Mouse (Mus musculus) midbrain, embryonic 11.5 days (tissue): ENCODE data around the gene Pla2g12a. TPM values are rescaled to one million over a fixed set of nuclear protein-coding genes. Genes with fewer than 3 reads are reported as not detected.

ENCODE experiments used
- ATAC-seq: fragments of 200-750 bp; cut with Nextera tagmentation; 2 replicates; pipeline ENCODE4 v1.8.0; 2017; ENCODE audit warnings: moderate TSS enrichment, moderate library complexity; ENCODE audit not compliant: low FRiP score
- DNase-seq: peaks from one replicate; pipeline ENCODE4 v3.0.0; 2015; ENCODE audit warnings: low spot score; ENCODE audit errors: missing footprints
- H3K27ac ChIP-seq: fragments of 300-500 bp; sonication (generic); 2 replicates; pipeline ENCODE4 v1.5.1; 2014; ENCODE audit warnings: low read depth, low read length
- H3K27me3 ChIP-seq: fragments of 300-500 bp; sonication (generic); 2 replicates; pipeline ENCODE4 v1.6.1; 2014; ENCODE audit warnings: mild to moderate bottlenecking, low read length, moderate library complexity, mixed read lengths; ENCODE audit not compliant: control insufficient read depth, insufficient read depth
- H3K36me3 ChIP-seq: fragments of 300-500 bp; sonication (generic); 2 replicates; pipeline ENCODE4 v1.6.1; 2014; ENCODE audit warnings: mild to moderate bottlenecking, low read length, moderate library complexity, mixed read lengths; ENCODE audit not compliant: control insufficient read depth, insufficient read depth
- H3K4me1 ChIP-seq: fragments of 300-500 bp; sonication (generic); 2 replicates; pipeline ENCODE4 v1.6.1; 2014; ENCODE audit warnings: low read length; ENCODE audit not compliant: control insufficient read depth, insufficient read depth
- H3K4me2 ChIP-seq: fragments of 300-500 bp; sonication (generic); 2 replicates; pipeline ENCODE4 v1.6.1; 2014; ENCODE audit warnings: mild to moderate bottlenecking, moderate library complexity
- H3K4me3 ChIP-seq: fragments of 300-500 bp; sonication (generic); 2 replicates; pipeline ENCODE4 v1.5.1; 2014; ENCODE audit warnings: low read depth, low read length
- H3K9ac ChIP-seq: fragments of 300-500 bp; sonication (generic); 2 replicates; pipeline ENCODE4 v1.6.1; 2014; ENCODE audit warnings: low read length
- H3K9me3 ChIP-seq: fragments of 300-500 bp; sonication (generic); 2 replicates; pipeline ENCODE4 v1.6.1; 2016; ENCODE audit warnings: low read length; ENCODE audit not compliant: control insufficient read depth
- WGBS: fragments of 180-500 bp; shearing (Covaris S2); extraction: QIAGEN DNeasy Blood & Tissue Kit; methylation state at CpG from one replicate; pipeline ENCODE4 v1.1.7; 2014; 5-methylcytosine and 5-hydroxymethylcytosine counted together
- polyA plus RNA-seq: library from polyadenylated mRNA; unstranded; fragments of >200 nt; fragmentation: Nextera tagmentation; extraction: Ambion mirVana; gene quantifications from 2 replicates; pipeline ENCODE4 v1.2.1, GENCODE M21; 2014

The Pla2g12a gene
- polyA plus RNA-seq, 1 experiment from 2014 or later, result 27.9 TPM

- DNase-seq, result no peak
- H3K4me3 ChIP-seq, result no peak overlapping the region
- no peak overlapping the region for H3K9ac ChIP-seq
- H3K27ac ChIP-seq, result no peak overlapping the region
- WGBS, result 95% methylated on average over 13 of the region's 13 CpGs
- no peaks in the 10 kb centered on the region for H3K4me1 ChIP-seq
- no peaks in the 10 kb centered on the region; the same call in 1 of the 2 replicates for H3K36me3 ChIP-seq
- ATAC-seq, result no peak
- no peak overlapping the region for H3K4me2 ChIP-seq
- no peaks in the 10 kb centered on the region for H3K9me3 ChIP-seq
- H3K27me3 ChIP-seq, result no peaks in the 10 kb centered on the region
Observed at GRCm38 (mm10) chr3:129913241-129913640, 34.8 kb downstream of the Pla2g12a start.

DNA sequence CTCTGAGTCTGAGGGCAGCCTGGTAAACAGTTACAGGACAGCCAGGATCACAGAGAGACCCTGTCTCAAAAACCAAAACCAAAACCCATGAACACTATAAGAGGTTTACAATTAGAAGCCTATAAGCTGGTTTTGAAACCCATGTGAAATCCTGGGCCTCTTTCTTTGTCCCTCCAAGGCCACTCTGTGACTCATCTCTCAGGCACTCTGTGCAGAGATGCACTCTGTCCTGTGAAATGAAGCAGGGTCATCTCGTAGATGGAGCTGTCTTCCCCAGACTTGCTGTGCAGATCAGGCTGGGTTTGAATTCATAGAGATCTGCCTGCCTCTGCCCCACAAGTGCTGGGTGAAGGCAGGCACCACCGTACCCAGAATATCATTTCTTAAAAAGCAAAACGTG is 39.0 kb downstream of the Pla2g12a start:
- WGBS, result 84% methylated on average over 3 of the region's 3 CpGs
- ATAC-seq, result no peak

GRCm38 (mm10) chr3:129918434-129918833 is 40.0 kb downstream of the Pla2g12a start:
- no peaks in the 10 kb centered on the region for H3K27me3 ChIP-seq
- no peaks in the 10 kb centered on the region for H3K9me3 ChIP-seq
- H3K9ac ChIP-seq, result no peak overlapping the region
- no peak overlapping the region for H3K4me2 ChIP-seq
- no peaks in the 10 kb centered on the region for H3K36me3 ChIP-seq
- H3K4me3 ChIP-seq, result no peak overlapping the region
- 18% methylated on average over 13 of the region's 13 CpGs for WGBS
- no peaks in the 10 kb centered on the region; the same call in 1 of the 2 replicates for H3K4me1 ChIP-seq
- DNase-seq, result peak; percentile 93
- peak; percentile 61; the same call in 1 of the 2 replicates for ATAC-seq
- H3K27ac ChIP-seq, result no peak overlapping the region

More for the DNA sequence above, 39.0 kb downstream of the Pla2g12a start:
- no peaks in the 10 kb centered on the region; the same call in 1 of the 2 replicates for H3K4me1 ChIP-seq
- no peaks in the 10 kb centered on the region for H3K9me3 ChIP-seq
- no peak overlapping the region for H3K4me2 ChIP-seq
- H3K4me3 ChIP-seq, result no peak overlapping the region
- no peaks in the 10 kb centered on the region for H3K36me3 ChIP-seq
- no peak for DNase-seq
- no peak overlapping the region for H3K27ac ChIP-seq
- no peak overlapping the region for H3K9ac ChIP-seq
- H3K27me3 ChIP-seq, result no peaks in the 10 kb centered on the region

GRCm38 (mm10) chr3:129923581-129923980 is 45.2 kb downstream of the Pla2g12a start:
- Histone ChIP-seq H3K4me3 (no peak overlapping the region), H3K36me3 (no peaks in the 10 kb centered on the region), H3K27me3 (no peaks in the 10 kb centered on the region), H3K27ac (no peak overlapping the region), H3K9me3 (no peaks in the 10 kb centered on the region), H3K4me2 (no peak overlapping the region), H3K9ac (no peak overlapping the region), H3K4me1 (no peaks in the 10 kb centered on the region; the same call in 1 of the 2 replicates)
- ATAC-seq (no peak), DNase-seq (no peak)
- 89% methylated on average over 7 of the region's 7 CpGs for WGBS

DNA sequence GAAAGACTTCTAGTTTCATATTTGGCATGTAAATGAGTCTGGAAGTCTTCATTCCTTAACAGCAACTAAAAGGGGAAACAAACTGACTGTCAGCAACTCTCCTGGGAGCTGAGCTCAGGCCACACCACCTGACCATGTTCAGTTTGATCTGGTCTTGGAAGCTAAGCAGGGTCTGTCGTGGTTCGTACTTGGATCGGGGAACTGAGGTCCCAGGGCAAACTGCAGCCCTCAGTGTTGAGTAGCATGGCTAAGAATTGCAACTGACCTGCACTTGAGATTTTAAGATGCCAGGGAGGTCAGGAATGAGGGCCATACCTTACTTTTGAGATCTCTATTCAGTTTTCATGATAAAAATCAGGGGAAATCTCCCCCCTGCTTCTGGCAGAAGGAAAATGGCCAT is 47.5 kb downstream of the Pla2g12a start:
- Histone ChIP-seq H3K27ac (no peak overlapping the region), H3K9me3 (no peaks in the 10 kb centered on the region), H3K4me3 (no peak overlapping the region), H3K9ac (no peak overlapping the region), H3K27me3 (no peaks in the 10 kb centered on the region), H3K4me1 (no peaks in the 10 kb centered on the region; the same call in 1 of the 2 replicates), H3K36me3 (no peaks in the 10 kb centered on the region), H3K4me2 (no peak overlapping the region)
- no peak for ATAC-seq
- 91% methylated on average over 3 of the region's 3 CpGs for WGBS
- no peak for DNase-seq

- H3K9ac ChIP-seq, result no peak overlapping the region
- H3K27me3 ChIP-seq, result no peaks in the 10 kb centered on the region
- H3K36me3 ChIP-seq, result no peaks in the 10 kb centered on the region
- WGBS, result 80% methylated on average over 6 of the region's 6 CpGs
- no peak overlapping the region for H3K4me2 ChIP-seq
- DNase-seq (no peak), ATAC-seq (no peak)
- no peak overlapping the region for H3K4me3 ChIP-seq
- H3K4me1 ChIP-seq, result no peaks in the 10 kb centered on the region
- no peak overlapping the region for H3K27ac ChIP-seq
- H3K9me3 ChIP-seq, result no peaks in the 10 kb centered on the region
Observed at GRCm38 (mm10) chr3:129930213-129930778, 51.9 kb downstream of the Pla2g12a start.

- DNase-seq (peak; percentile 86), ATAC-seq (no peak)
- Histone ChIP-seq H3K36me3 (no peaks in the 10 kb centered on the region), H3K9ac (no peak overlapping the region), H3K9me3 (no peaks in the 10 kb centered on the region), H3K4me2 (no peak overlapping the region), H3K27me3 (no peaks in the 10 kb centered on the region), H3K4me3 (no peak overlapping the region), H3K4me1 (no peaks in the 10 kb centered on the region), H3K27ac (no peak overlapping the region)
- 55% methylated on average over 4 of the region's 4 CpGs for WGBS
Observed at GRCm38 (mm10) chr3:129932443-129932842, 54.0 kb downstream of the Pla2g12a start.

- no peak overlapping the region for H3K4me2 ChIP-seq
- no peaks in the 10 kb centered on the region for H3K36me3 ChIP-seq
- H3K27me3 ChIP-seq, result no peaks in the 10 kb centered on the region
- H3K9me3 ChIP-seq, result no peaks in the 10 kb centered on the region
- no peak overlapping the region for H3K9ac ChIP-seq
- 58% methylated on average over 9 of the region's 9 CpGs for WGBS
- no peak for DNase-seq
- no peak overlapping the region for H3K27ac ChIP-seq
- H3K4me1 ChIP-seq, result no peaks in the 10 kb centered on the region
- H3K4me3 ChIP-seq, result no peak overlapping the region
- no peak for ATAC-seq
Observed at GRCm38 (mm10) chr3:129936561-129936960, 58.2 kb downstream of the Pla2g12a start.

GRCm38 (mm10) chr3:129937848-129938247 is 59.4 kb downstream of the Pla2g12a start:
- Histone ChIP-seq H3K4me1 (no peaks in the 10 kb centered on the region), H3K36me3 (no peaks in the 10 kb centered on the region), H3K27ac (no peak overlapping the region), H3K4me3 (no peak overlapping the region), H3K27me3 (no peaks in the 10 kb centered on the region), H3K9ac (no peak overlapping the region), H3K9me3 (no peaks in the 10 kb centered on the region), H3K4me2 (no peak overlapping the region)
- ATAC-seq, result no peak
- DNase-seq, result no peak
- 80% methylated on average over 3 of the region's 3 CpGs for WGBS
